Mouse (Mus musculus) hindbrain, embryonic 11.5 days (tissue): ENCODE results near the gene Sdf2. TPM values are rescaled to one million over a fixed set of nuclear protein-coding genes. Genes with fewer than 3 reads are reported as not detected.
"Not testable (repeated sequence)": the region's sequence is repeated elsewhere in the genome, so short reads cannot be mapped to it uniquely, and the experiment has no call there.

Experiments
- ATAC-seq: fragments of 200-750 bp; cut with Nextera tagmentation; 2 replicates; pipeline ENCODE4 v1.8.0; 2017; ENCODE audit warnings: mild to moderate bottlenecking, moderate TSS enrichment, moderate library complexity; ENCODE audit not compliant: low FRiP score
- DNase-seq: peaks from one replicate; pipeline ENCODE4 v3.0.0-alpha.2; 2015; ENCODE audit warnings: low spot score
- H3K27ac ChIP-seq: fragments of 300-500 bp; sonication (generic); 2 replicates; pipeline ENCODE4 v1.5.1; 2014; ENCODE audit warnings: mild to moderate bottlenecking, low read depth, low read length
- H3K27me3 ChIP-seq: fragments of 300-500 bp; sonication (generic); 2 replicates; pipeline ENCODE4 v1.6.1; 2014; ENCODE audit warnings: mild to moderate bottlenecking, low read length, moderate library complexity, mixed read lengths; ENCODE audit not compliant: control insufficient read depth, insufficient read depth
- H3K36me3 ChIP-seq: fragments of 300-500 bp; sonication (generic); 2 replicates; pipeline ENCODE4 v1.6.1; 2014; ENCODE audit warnings: mild to moderate bottlenecking, low read length, moderate library complexity, mixed read lengths; ENCODE audit not compliant: control insufficient read depth, insufficient read depth
- H3K4me1 ChIP-seq: fragments of 300-500 bp; sonication (generic); replicated peaks from 2 replicates; pipeline ENCODE4 v1.6.1; 2014; ENCODE audit warnings: low read length, mixed read lengths; ENCODE audit not compliant: control insufficient read depth, insufficient read depth
- H3K4me2 ChIP-seq: fragments of 300-500 bp; sonication (generic); replicated peaks from 2 replicates; pipeline ENCODE4 v1.6.1; 2014; ENCODE audit warnings: mild to moderate bottlenecking, low read depth, low read length
- H3K4me3 ChIP-seq: fragments of 300-500 bp; sonication (generic); 2 replicates; pipeline ENCODE4 v1.5.1; 2014; ENCODE audit warnings: low read depth, low read length
- H3K9ac ChIP-seq: fragments of 300-500 bp; sonication (generic); 2 replicates; pipeline ENCODE4 v1.6.1; 2014; ENCODE audit warnings: low read depth, low read length
- H3K9me3 ChIP-seq: fragments of 300-500 bp; sonication (generic); 2 replicates; pipeline ENCODE4 v1.6.1; 2016; ENCODE audit warnings: low read length; ENCODE audit not compliant: control insufficient read depth
- WGBS: fragments of 180-500 bp; shearing (Covaris S2); extraction: QIAGEN DNeasy Blood & Tissue Kit; methylation state at CpG from one replicate; pipeline ENCODE4 v1.1.7; 2014; 5-methylcytosine and 5-hydroxymethylcytosine counted together
- polyA plus RNA-seq: library from polyadenylated mRNA; unstranded; fragments of >200 nt; fragmentation: Nextera tagmentation; extraction: Ambion mirVana; gene quantifications from 2 replicates; pipeline ENCODE4 v1.2.1, GENCODE M21; 2014

The Sdf2 gene
- polyA plus RNA-seq, 1 experiment from 2014 or later = 60.6 TPM

- not testable (repeated sequence) for H3K4me1 ChIP-seq, DNase-seq, ATAC-seq, H3K4me2 ChIP-seq, H3K9me3 ChIP-seq, H3K27ac ChIP-seq, H3K4me3 ChIP-seq, H3K9ac ChIP-seq, H3K27me3 ChIP-seq
- WGBS = 97% methylated on average over 4 of the region's 4 CpGs
- peaks cover 28% of the 10 kb centered on the region; the same call in 1 of the 2 replicates for H3K36me3 ChIP-seq
Measured at GRCm38 (mm10) chr11:78276169-78276568, 30.6 kb downstream of the Sdf2 start.

DNA sequence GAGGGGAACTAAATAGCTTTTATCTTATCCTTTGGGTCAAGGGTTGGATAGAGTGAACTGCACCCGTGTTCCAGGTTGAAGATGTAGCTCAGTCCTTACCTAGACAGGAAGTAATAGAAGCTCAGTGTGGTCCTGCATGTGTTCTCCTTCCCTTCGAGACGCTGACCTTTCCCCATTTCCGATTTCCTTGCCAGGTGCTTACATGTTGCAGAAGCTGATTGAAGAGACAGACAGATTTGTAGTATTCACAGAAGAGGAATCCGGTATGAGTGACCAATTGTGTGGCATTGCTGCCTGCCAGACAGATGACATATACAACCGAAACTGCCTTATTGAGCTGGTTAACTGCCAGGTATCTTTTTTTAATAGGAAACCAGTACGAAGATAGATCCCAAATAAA, 33.3 kb downstream of the Sdf2 start:
- no peaks in the 10 kb centered on the region for H3K9me3 ChIP-seq
- 0 out of 2 replicates have a peak, but pooled peaks cover 13% of the 10 kb centered on the region for H3K36me3 ChIP-seq
- H3K27me3 ChIP-seq = no peaks in the 10 kb centered on the region
- H3K9ac ChIP-seq = no peak overlapping the region
- no peak overlapping the region for H3K4me3 ChIP-seq
- WGBS = 89% methylated on average over 7 of the region's 7 CpGs
- H3K4me1 ChIP-seq = no peaks in the 10 kb centered on the region
- no peak overlapping the region for H3K4me2 ChIP-seq
- no peak for DNase-seq
- ATAC-seq = no peak
- H3K27ac ChIP-seq = no peak overlapping the region

GRCm38 (mm10) chr11:78279586-78279985, 34.0 kb downstream of the Sdf2 start:
- H3K4me2 ChIP-seq = no peak overlapping the region
- 92% methylated on average over 4 of the region's 4 CpGs for WGBS
- 0 out of 2 replicates have a peak, but pooled peaks cover 13% of the 10 kb centered on the region for H3K36me3 ChIP-seq
- DNase-seq (no peak), ATAC-seq (no peak)
- no peaks in the 10 kb centered on the region for H3K9me3 ChIP-seq
- no peak overlapping the region for H3K27ac ChIP-seq
- no peaks in the 10 kb centered on the region for H3K4me1 ChIP-seq
- no peak overlapping the region for H3K4me3 ChIP-seq
- H3K27me3 ChIP-seq = no peaks in the 10 kb centered on the region
- no peak overlapping the region for H3K9ac ChIP-seq

- Histone ChIP-seq H3K36me3 (peaks cover 26% of the 10 kb centered on the region), H3K27ac (no peak overlapping the region), H3K4me1 (no peaks in the 10 kb centered on the region), H3K27me3 (no peaks in the 10 kb centered on the region), H3K9ac (no peak overlapping the region), H3K4me3 (no peak overlapping the region), H3K9me3 (no peaks in the 10 kb centered on the region), H3K4me2 (no peak overlapping the region)
- ATAC-seq = no peak
- WGBS = 88% methylated on average over 7 of the region's 7 CpGs
- no peak for DNase-seq
Measured at GRCm38 (mm10) chr11:78289146-78289763, 43.7 kb downstream of the Sdf2 start.

- no peak within 1 kb of the TSS for H3K4me2 ChIP-seq
- H3K36me3 ChIP-seq = peaks cover 20% of the 10 kb centered on the region; the same call in 1 of the 2 replicates
- no peak within 1 kb of the TSS for H3K9ac ChIP-seq
- no peak for ATAC-seq
- 95% methylated on average over 4 of the region's 4 CpGs for WGBS
- H3K4me3 ChIP-seq = no peak within 1 kb of the TSS
- H3K9me3 ChIP-seq = no peaks in the 10 kb centered on the region
- H3K27me3 ChIP-seq = no peaks in the 10 kb centered on the region
- H3K27ac ChIP-seq = no peak within 1 kb of the TSS
- DNase-seq = no peak
- no peaks in the 10 kb centered on the region for H3K4me1 ChIP-seq
Measured at GRCm38 (mm10) chr11:78290654-78291053, 45.1 kb downstream of the Sdf2 start, which contains the start of gene BC030499. TSS of gene BC030499 (plus strand) at chr11:78290841.

DNA sequence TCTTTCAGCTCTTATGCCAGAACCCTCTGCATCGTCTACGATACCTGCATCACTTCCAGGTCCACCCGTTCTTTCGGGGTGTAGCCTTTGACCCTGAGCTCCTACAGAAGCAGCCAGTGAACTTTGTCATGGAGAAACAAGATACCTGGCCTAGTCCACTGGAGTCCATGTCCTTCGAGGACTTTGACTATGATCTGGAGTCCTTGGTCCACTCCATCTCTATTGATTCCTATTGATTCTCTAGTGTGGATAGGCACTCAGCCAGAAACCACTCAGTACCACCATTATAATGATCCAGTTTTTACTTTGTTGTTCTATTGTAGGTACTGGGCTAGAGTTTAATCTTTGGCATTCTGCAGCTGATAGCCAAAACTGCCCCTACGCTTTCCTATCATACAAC, 49.0 kb downstream of the Sdf2 start:
- H3K4me3 ChIP-seq = no peak overlapping the region
- H3K27ac ChIP-seq = no peak overlapping the region
- no peaks in the 10 kb centered on the region for H3K4me1 ChIP-seq
- no peaks in the 10 kb centered on the region for H3K27me3 ChIP-seq
- DNase-seq (no peak), ATAC-seq (no peak)
- peaks cover 4% of the 10 kb centered on the region; the same call in 1 of the 2 replicates for H3K36me3 ChIP-seq
- no peaks in the 10 kb centered on the region for H3K9me3 ChIP-seq
- H3K4me2 ChIP-seq = no peak overlapping the region
- WGBS = 97% methylated on average over 6 of the region's 6 CpGs
- no peak overlapping the region for H3K9ac ChIP-seq

DNA sequence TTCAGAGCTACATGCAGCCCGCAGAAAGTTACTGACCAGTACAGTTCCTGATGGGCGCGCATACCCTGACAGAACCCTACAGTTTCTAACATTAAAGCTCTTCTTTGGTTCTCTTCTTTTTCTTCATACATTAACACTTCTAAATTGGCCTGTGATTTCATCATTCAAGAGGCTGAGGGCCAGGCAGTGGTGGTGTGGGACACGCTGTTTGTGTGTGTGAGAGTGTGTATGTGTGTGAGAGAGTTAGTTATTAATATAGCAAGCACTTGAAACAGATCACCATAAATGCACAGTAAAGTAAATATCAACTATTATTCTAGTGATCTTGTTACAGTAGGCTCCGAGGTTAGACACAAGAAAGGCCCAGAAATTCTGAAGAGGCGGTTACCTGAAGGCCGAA, 55.4 kb downstream of the Sdf2 start:
- ATAC-seq = 0 out of 2 replicates have a peak, but pooled peaks have one; percentile 7
- peak overlapping the region; percentile 79 for H3K4me3 ChIP-seq
- H3K27ac ChIP-seq = no peak overlapping the region
- WGBS = 72% methylated on average over 7 of the region's 7 CpGs
- H3K9ac ChIP-seq = 0 out of 2 replicates have a peak overlapping the region, but pooled peaks have one; percentile 75
- peak overlapping the region; percentile 75 for H3K4me2 ChIP-seq
- H3K27me3 ChIP-seq = no peaks in the 10 kb centered on the region
- H3K36me3 ChIP-seq = peaks cover 9% of the 10 kb centered on the region
- no peak for DNase-seq
- no peaks in the 10 kb centered on the region for H3K9me3 ChIP-seq
- no peaks in the 10 kb centered on the region for H3K4me1 ChIP-seq

GRCm38 (mm10) chr11:78301357-78302084, 56.0 kb downstream of the Sdf2 start, which contains the start of gene Spag5:
TSS of gene Spag5 (plus strand) at chr11:78301529.
- under 1% methylated on average over 49 of the region's 49 CpGs for WGBS
- Histone ChIP-seq H3K4me2 (peak within 1 kb of the TSS; percentile 75), H3K9me3 (no peaks in the 10 kb centered on the region), H3K36me3 (peaks cover 9% of the 10 kb centered on the region), H3K9ac (peak within 1 kb of the TSS; percentile 75), H3K27me3 (no peaks in the 10 kb centered on the region), H3K4me3 (peak within 1 kb of the TSS; percentile 79), H3K27ac (0 out of 2 replicates have a peak within 1 kb of the TSS, but pooled peaks have one; percentile 6), H3K4me1 (no peaks in the 10 kb centered on the region)
- ATAC-seq (peak; percentile 97), DNase-seq (peak; percentile 94)
